Mouse (Mus musculus) olfactory bulb, adult 2 months (tissue): ENCODE results near the gene Rad51b. TPM values are rescaled to one million over a fixed set of nuclear protein-coding genes. Genes with fewer than 3 reads are reported as not detected.

Source experiments
- H3K27ac ChIP-seq: fragments of 200-500 bp; 2 replicates; pipeline ENCODE4 v1.5.1; 2012; ENCODE audit warnings: low read depth, low read length; ENCODE audit not compliant: insufficient read depth
- H3K4me1 ChIP-seq: fragments of 200-500 bp; 2 replicates; pipeline ENCODE4 v1.6.1; 2012; ENCODE audit warnings: low read length; ENCODE audit not compliant: control insufficient read depth, insufficient read depth
- H3K4me3 ChIP-seq: fragments of 200-500 bp; 2 replicates; pipeline ENCODE4 v1.5.1; 2012; ENCODE audit warnings: mild to moderate bottlenecking, low read depth, low read length, moderate library complexity; ENCODE audit not compliant: insufficient read depth
- CTCF ChIP-seq: fragments of 200-500 bp; IDR thresholded peaks from 2 replicates; pipeline ENCODE4 v1.5.1; 2012; ENCODE audit warnings: low read depth, mild to moderate bottlenecking, low read length, moderate library complexity; ENCODE audit not compliant: insufficient read depth
- POLR2A ChIP-seq: fragments of 200-500 bp; IDR thresholded peaks from 2 replicates; pipeline ENCODE4 v1.6.1; 2012; ENCODE audit warnings: mild to moderate bottlenecking, low read depth, low read length, moderate library complexity; ENCODE audit not compliant: insufficient read depth
- WGBS: fragments of 180-500 bp; shearing (Covaris S2); methylation state at CpG from one replicate; pipeline ENCODE4 v1.1.7; 2018; 5-methylcytosine and 5-hydroxymethylcytosine counted together
- polyA plus RNA-seq: library from polyadenylated mRNA; stranded (reverse); fragments of >200 nt; gene quantifications from 2 replicates; pipeline ENCODE4 v1.2.4, GENCODE M21; 2012; ENCODE audit warnings: low replicate concordance; ENCODE audit not compliant: missing spikeins, insufficient read depth, insufficient read length

Rad51b gene
- polyA plus RNA-seq, 1 experiment: not detected

GRCm38 (mm10) chr12:79748862-79749261 lies 451.8 kb downstream of the Rad51b start:
- no peak for TF ChIP-seq POLR2A
- TF ChIP-seq CTCF: no peak
- no peak overlapping the region for H3K27ac ChIP-seq
- peaks cover 4% of the 10 kb centered on the region for H3K4me1 ChIP-seq
- WGBS: 57% methylated on average over 4 of the region's 4 CpGs
- no peak overlapping the region for H3K4me3 ChIP-seq

- H3K4me3 ChIP-seq: no peak overlapping the region
- TF ChIP-seq POLR2A: no peak
- no peak for TF ChIP-seq CTCF
- WGBS: 55% methylated on average over 10 of the region's 10 CpGs
- no peak overlapping the region for H3K27ac ChIP-seq
- peaks cover 4% of the 10 kb centered on the region for H3K4me1 ChIP-seq
These were observed 453.4 kb downstream of the Rad51b start for GRCm38 (mm10) chr12:79750253-79751125.

GRCm38 (mm10) chr12:79751781-79752180 lies 454.7 kb downstream of the Rad51b start:
- WGBS: 31% methylated on average over 8 of the region's 8 CpGs
- Histone ChIP-seq H3K4me3 (no peak overlapping the region), H3K27ac (no peak overlapping the region), H3K4me1 (peaks cover 4% of the 10 kb centered on the region)
- TF ChIP-seq CTCF (no peak), POLR2A (no peak)

DNA sequence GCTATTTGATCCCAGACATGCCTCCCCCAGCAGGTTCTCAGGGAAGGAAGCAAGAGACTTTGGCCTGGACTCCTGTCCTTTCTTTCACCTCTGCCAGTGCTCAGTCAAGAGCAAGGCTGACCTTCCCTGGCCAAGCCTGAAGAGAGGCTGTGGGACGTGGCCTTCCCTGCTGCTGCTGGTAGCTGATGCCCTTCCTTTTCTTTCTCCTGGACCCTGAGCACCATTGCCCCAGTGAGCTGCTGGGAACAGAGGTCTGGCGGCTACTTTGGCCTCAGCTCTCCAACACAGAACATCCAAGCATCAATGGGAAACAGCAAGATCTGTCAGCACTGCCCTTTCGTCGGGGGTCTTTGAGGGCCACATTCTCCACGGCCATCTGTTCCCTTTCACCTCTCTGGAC lies 455.1 kb downstream of the Rad51b start:
- TF ChIP-seq POLR2A (no peak), CTCF (no peak)
- WGBS: 63% methylated on average over 5 of the region's 5 CpGs
- Histone ChIP-seq H3K27ac (no peak overlapping the region), H3K4me1 (peaks cover 4% of the 10 kb centered on the region), H3K4me3 (no peak overlapping the region)

- 78% methylated on average over 4 of the region's 4 CpGs for WGBS
- no peak overlapping the region for H3K4me3 ChIP-seq
- no peak overlapping the region for H3K27ac ChIP-seq
- TF ChIP-seq POLR2A (no peak), CTCF (no peak)
- peaks cover 4% of the 10 kb centered on the region for H3K4me1 ChIP-seq
These were observed 458.5 kb downstream of the Rad51b start for GRCm38 (mm10) chr12:79755617-79756016.

- Histone ChIP-seq H3K4me1 (peaks cover 4% of the 10 kb centered on the region), H3K27ac (no peak overlapping the region), H3K4me3 (no peak overlapping the region)
- TF ChIP-seq POLR2A: no peak
- 95% methylated on average over 5 of the region's 5 CpGs for WGBS
These were observed 459.3 kb downstream of the Rad51b start for GRCm38 (mm10) chr12:79756352-79756751.

DNA sequence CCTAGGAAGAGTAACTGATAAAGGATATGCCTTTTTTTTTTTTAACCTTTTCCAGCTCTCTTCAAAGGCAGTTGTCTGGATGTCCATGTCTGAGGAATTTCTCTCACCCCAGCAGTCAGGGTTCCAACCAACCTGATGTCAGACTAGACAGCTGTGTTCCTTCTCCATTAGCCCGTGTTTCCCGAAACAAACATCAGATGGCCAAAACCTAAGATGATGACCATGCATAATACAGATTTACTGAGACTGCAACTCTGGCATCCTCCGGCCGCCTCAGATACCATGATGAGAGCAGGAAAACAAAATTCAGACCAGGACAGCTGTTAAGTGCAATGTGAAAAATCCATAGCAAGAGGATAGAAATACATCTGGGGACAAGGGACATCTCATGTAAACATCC lies 460.7 kb downstream of the Rad51b start:
- Histone ChIP-seq H3K4me3 (no peak overlapping the region), H3K27ac (no peak overlapping the region), H3K4me1 (no peaks in the 10 kb centered on the region)
- TF ChIP-seq POLR2A (no peak), CTCF (no peak)
- WGBS: 97% methylated on average over 4 of the region's 4 CpGs

- no peak overlapping the region for H3K4me3 ChIP-seq
- H3K27ac ChIP-seq: no peak overlapping the region
- no peak for TF ChIP-seq CTCF
- no peak for TF ChIP-seq POLR2A
- 90% methylated on average over 8 of the region's 8 CpGs for WGBS
- no peaks in the 10 kb centered on the region for H3K4me1 ChIP-seq
These were observed 462.3 kb downstream of the Rad51b start for GRCm38 (mm10) chr12:79759180-79759902.

DNA sequence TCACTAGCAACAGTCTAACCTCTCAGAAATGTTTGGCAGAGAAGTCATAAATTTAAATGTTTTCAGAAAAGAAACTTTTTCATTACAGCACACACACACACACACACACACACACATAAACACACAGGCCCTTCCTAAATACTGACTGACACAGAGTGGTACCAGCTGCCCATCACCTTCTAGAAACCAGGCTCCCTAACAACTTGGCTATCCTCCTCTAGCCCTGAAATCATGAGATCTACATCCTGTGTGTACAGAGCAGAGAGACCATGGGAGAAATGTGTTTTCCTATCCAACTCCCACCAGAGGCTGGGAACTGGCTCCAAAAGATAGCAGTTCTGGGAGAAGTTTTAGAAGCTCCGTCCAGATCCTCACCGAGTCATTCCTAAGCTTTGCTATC lies 464.1 kb downstream of the Rad51b start:
- Histone ChIP-seq H3K4me1 (no peaks in the 10 kb centered on the region), H3K27ac (no peak overlapping the region), H3K4me3 (no peak overlapping the region)
- TF ChIP-seq CTCF (no peak), POLR2A (no peak)
- WGBS: 95% methylated on average over 2 of the region's 2 CpGs
